Mouse (Mus musculus): Measurements from ENCODE around the gene Uckl1.
A peak's percentile ranks its signal among the peaks of the same experiment; 100 is the strongest.

Uckl1 gene

GRCm38 (mm10) chr2:181589011-181589731, 4.5 kb upstream of the Uckl1 start:
- no peak for DNase-seq

DNA sequence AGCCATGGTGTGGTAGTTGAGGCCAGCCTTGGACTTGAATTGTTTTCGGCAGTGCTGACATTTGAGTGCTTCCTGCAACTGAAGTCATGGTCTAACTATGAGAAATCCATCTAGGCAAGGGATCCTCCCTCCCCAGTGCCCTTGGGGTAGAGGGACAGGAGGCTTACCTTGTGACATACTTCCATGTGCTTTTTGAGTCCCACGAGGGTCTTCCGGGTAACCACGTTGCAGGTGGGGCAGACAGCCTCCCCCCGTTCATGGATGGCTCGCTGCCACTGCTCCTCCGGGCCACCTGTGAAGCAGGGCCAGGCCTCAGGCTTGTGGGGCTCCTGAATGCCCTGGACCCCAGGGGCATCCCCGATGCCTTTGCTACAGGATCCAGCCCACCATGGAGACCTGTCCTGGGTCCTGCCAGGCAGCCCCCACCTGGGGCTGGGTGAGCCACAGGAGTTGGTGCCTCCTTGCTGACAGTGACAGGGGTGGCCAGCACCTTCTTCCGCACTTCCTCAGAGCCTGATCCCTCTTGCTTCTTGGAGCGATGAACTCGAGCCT, 3.6 kb upstream of the Uckl1 start:
- DNase-seq: no peak

DNA sequence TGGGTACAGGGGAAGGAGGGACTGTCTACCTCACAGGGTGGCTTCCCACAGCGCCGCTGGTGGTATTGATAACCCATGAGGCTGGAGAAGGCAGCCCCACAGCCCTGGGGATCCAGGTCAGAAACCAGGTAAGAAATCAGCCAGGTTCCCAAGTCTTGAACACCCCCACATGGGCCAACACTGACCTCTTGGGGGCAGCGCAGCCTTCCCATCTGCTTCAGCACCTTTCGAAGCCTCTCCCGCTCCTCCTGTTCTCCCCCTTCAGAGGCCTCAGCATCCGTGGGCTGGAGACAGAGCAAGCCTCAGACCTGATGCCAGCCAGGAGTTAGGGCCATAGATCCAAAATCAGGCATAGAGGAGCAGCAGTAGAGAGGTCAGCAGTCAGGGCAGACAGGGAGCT, 3.1 kb upstream of the Uckl1 start:
- no peak for DNase-seq

GRCm38 (mm10) chr2:181586124-181586523, 1.4 kb upstream of the Uckl1 start:
- DNase-seq: no peak

- DNase-seq: no peak
Measured at GRCm38 (mm10) chr2:181585506-181585905, 814 bp upstream of the Uckl1 start.

- DNase-seq: no peak
Measured at GRCm38 (mm10) chr2:181583460-181584257, 1.0 kb downstream of the Uckl1 start.

- DNase-seq: no peak
Measured at GRCm38 (mm10) chr2:181582939-181583338, 1.8 kb downstream of the Uckl1 start.

DNA sequence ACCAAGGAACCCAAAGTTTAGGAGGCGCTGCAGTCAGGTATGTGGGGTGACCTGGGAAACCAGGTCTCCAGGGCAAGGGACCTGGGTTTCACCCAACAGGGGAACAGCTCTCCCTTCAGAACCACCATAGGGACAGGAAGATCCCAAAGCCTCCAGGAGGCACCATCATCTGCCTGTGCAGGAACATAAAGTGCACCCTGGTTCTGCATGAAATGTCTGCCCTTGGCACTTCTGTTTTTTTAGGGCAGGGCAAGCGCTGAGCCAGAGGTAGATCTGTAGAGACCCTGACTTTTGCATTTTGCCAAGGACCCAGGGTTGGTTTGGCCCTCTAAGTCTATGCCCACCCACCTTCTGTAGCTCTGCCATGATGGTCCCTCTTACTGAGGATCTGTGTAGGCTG, 2.3 kb downstream of the Uckl1 start:
- DNase-seq: no peak

DNA sequence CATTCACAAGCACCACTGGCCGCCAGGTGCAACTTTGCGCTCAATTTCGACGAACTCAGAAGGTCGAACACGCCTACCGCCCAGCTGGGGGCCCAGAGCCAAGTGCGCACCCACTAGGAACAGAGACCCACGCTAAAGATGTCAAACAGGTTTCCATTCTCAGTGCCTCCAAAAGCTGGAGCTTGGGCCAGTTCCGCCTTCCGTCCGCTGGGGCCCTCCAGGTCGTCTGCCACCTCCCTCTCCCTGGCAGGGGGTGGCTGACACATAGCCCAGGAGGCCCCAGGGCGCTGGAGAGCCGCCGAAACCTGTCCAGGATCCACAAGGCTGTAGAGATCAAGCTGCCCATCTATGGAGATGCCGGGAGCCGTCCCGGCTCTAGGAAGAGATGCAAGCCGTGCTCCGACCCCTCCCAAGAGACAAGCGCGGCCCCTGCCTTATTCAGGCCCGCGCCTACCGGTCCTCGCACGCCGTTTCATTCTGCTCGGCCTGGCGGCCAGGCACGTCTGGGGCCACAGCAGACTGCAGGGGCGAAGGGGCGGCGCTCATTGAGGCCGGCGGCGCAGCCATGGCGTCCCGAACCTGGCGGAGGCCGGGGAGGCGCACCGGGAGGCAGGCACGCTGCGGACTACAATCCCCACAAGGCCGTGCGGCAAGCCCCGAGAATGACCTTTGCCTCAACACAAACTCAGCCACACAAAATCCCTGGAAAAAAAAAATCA, 3.1 kb downstream of the Uckl1 start:
- peak; percentile 92 for DNase-seq

DNA sequence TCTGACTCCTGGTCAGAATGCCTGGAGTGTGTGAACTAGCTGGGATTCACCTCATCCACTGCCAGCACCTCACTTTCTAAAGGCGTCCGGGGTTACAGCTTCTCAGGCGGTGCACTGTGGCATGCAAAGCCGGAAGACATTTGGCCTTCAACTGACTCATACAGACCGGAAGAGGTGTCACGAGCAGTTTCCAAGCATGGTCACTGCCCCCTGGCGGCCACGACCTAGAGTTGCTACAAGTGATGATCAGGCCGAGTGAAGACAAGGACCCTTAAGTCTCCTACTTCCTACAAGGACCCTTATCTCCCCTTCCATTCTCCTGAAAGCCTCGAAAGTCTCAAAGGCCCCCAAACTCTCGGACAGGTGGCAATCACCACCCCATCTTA, 3.7 kb downstream of the Uckl1 start:
- DNase-seq: peak; percentile 92

DNA sequence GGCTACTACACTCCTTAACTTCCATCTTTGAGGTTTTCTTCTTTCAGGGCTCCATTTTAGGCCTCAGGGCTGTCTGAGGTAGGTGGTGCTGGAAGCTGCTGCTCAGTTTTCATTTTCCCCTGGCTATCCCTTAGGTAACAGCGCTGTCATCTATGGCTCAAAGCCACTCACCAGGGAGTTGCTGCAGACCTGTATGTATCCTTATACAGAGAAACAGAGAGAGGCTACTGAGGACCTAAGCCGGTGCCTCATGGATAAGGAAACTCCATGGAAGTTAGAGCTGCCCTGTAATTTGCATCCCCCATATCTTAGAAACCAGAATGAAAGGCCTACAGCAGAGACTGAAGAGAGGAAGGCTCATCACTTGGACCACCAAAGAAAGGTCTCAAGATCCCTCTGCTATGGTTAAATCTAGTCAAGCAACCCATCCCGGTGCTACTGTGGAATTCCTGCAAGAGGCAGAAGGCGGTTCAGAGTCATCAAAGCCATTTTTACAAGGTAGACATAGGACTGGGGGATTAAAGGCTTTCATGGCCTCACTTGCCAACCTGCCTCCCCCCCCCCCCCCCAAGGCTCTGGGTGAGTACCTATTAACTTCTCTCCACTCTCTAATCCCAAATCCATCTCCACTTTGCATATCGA, 4.4 kb downstream of the Uckl1 start:
- DNase-seq: no peak

GRCm38 (mm10) chr2:181579681-181580080, 5.0 kb downstream of the Uckl1 start:
- DNase-seq: no peak

DNA sequence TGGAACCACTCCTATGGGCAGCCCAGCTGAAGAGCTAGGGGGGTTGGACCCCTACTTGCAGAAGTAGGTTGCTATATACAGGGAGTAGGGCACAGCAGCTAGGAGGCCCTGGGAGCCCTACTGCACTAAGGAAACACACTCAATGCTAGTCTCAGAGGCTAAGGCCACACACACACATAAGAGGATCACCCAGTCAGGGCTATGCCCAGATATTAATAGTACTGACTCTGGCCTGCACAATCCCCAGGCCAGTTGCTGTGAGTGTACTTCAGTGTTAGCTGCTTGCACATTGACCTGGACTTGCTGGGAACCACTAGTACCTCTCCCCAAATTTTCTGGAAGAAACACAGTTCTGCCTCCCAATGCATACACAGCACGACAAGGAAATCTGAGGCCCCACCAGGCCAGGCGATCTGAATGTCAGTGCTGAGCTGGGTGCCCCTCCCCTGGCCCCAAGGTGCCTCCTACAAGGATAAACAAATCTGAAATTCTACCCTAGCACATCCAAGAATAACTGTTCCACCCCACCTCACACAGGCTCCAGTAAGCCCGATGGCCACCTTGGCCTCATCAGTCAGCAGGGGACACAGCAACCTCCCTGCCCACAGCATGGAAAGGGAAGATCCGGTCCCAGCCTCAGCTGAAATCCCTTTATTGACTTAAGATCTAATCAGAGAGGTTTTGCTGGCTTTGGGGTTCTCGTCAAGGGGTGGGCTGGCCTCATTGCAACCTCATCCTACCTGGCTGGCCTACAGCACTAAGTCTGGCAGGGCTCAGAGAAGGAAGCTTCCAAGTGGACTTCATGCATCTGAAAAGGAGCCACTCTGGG, 5.7 kb downstream of the Uckl1 start:
- DNase-seq: no peak

DNA sequence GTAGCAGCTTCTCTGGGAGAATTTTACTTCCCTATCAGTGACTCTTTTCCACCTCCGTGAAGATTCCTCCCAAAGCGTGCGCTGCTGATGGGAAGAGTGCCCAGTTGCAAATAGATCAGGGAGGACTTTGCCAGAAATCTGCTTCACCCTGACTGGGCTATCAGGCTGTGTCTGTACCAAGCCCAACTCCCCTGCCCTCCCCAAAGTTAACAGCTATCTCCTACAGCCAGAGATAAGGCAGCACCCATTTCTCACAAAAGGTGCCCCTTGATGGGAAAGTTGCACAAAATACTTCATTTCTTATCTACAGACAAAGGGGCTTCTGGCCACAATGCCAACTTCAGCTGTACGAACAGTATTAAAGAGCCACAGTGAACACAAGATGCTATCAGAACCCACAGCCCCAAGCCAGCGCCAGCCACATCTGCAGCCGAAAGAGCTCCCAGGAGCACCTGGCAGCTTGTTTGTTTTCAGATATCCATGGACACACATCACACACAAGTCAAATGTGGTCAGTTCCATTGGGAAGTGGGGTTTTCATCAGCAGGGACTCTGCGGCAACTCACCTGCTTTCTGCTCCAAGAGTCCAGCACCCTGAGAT, 6.6 kb downstream of the Uckl1 start:
- no peak for DNase-seq

GRCm38 (mm10) chr2:181577126-181577525, 7.6 kb downstream of the Uckl1 start:
- DNase-seq: no peak

- no peak for DNase-seq
Measured at GRCm38 (mm10) chr2:181576613-181577012, 8.1 kb downstream of the Uckl1 start.

DNA sequence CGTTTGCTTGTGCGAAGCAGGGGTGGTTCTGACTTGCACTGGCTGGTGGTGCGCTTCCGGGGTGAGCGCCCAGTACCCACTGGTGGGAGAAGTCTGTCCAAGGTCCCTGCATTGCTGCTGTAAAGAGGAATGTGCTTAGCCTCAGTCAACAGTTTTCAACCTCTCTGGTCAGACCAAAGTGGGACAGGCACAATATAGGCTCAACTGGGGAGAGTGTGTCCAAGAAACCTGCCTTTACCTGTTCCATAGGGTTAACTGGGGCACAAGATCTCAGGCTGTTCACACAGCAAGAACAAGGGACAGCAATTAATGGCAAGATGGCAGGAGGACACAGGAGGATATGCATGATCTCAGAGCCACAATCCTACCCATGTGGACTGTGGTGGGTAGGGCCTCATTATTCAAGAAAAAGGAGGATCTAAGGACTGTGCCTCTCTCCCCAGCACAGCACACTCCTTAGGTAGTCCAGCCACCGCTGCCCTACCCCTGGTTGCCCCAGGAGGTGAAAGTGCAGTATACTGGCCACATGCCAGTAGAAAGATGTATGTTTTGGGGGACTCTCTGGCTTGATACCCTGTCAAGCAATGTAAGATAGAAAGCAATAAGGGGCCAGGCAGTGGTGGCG, 9.7 kb downstream of the Uckl1 start:
- no peak for DNase-seq

DNA sequence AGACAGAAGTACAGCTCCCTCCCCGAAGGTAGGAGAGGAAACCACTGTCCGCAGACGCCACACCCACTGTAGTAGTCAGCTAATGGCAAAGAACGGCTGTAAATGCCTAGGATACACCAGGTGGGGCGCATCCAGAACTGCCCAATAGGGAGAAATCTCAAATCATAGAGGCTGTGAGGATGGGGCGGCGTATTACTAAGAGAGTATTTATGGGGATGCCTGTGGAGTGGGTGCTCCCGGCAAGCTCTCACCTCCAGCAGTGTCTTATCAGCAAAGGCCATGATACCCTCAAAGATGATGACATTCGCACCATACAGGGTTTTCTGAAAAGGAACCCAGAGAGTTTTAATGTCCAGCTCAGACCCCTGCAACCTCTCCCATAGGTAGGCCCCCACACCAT, 10.7 kb downstream of the Uckl1 start:
- DNase-seq: no peak

DNA sequence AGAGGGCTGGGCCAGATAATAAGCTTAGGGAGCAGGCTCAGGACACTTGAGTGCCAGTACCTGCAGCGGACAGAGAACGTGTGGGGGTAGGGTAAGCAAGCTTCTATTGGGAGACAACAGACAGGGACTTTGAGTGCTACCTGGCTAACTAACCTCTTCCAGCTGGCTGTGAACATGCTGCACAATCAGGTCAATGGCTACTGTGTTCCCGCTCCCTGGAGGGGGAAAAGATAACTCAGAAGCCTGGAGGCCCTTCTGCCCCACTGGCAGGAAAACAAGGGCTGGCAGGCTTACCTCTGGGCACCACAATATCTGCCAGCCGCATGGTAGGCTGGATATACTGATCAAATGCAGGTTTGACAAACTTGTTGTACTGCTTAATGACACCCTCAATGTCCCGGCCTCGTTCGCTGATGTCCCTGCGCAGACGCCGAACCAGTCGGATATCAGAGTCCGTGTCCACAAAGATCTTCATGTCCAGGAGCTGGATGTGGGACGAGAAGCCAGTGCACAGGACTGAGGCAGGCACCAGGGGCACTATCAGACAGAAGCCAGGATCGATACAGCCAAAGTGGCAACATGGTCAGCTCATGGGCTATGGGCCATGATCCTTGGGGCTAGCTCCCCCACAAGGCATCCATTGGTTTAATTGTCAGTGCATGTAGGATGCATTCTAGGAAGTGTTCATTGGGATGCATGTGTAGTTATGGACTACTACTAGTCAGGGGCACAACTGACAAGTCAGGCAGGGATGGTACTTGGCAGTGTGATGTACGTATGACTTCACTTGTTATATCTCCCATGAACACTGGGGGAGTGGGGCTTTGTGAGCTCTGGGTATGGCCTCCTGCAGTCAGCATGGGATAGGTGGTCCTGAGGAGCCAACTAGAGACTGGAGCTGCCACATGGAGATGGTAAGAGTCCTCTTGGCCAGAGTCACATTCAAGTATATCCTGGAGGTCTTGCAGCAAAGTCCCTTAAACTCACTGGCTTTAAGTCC, 11.5 kb downstream of the Uckl1 start:
- no peak for DNase-seq

Data from lung, postnatal 36 days (tissue).